Comparison of ENCODE assay signal across 18 mouse cellular contexts in genomic region chr3:140494134-140494533, GRCm38 (mm10).
A peak's percentile ranks its signal among the peaks of the same experiment; 100 is the strongest.
DNase-seq lines count a peak whose midpoint lies in the region; ATAC-seq and TF ChIP-seq lines count a peak whose summit lies in the region.
"Had no signal": no experiment of that assay in that cellular context is flagged by ENCODE, and none has a peak within 500 bp of the region (broad histone marks: within the 10 kb centered on the region; RNA-seq: fewer than 3 reads in every experiment).

No protein-coding gene starts in this region.

- H3K9me3 ChIP-seq in kidney, embryonic 14.5 days (ENCODE audit: control insufficient read depth, low read length), result no peaks in the 10 kb centered on the region
- H3K9me3 ChIP-seq: embryonic facial prominence, embryonic 13.5 days; heart, embryonic 13.5 days; hindbrain, embryonic 12.5 days had no signal

- no peak for TF ChIP-seq CTCF in heart, adult 2 months (IDR thresholded peaks at IDR 0.05)
- no peak for TF ChIP-seq CTCF in layer of hippocampus, adult 2 months (conservative IDR thresholded peaks at IDR 0.05)

- H3K4me2 ChIP-seq in kidney, embryonic 14.5 days (replicated peaks; ENCODE audit: low read depth, low read length), result no peak overlapping the region
- H3K4me2 ChIP-seq: embryonic facial prominence, embryonic 13.5 days; heart, embryonic 13.5 days; hindbrain, embryonic 12.5 days had no signal

- H3K4me1 ChIP-seq in kidney, embryonic 14.5 days (ENCODE audit: control insufficient read depth, insufficient read depth, low read length), result no peaks in the 10 kb centered on the region
- no peaks in the 10 kb centered on the region for H3K4me1 ChIP-seq in heart, adult 2 months (ENCODE audit: control insufficient read depth, insufficient read depth, low read length)
- H3K4me1 ChIP-seq: embryonic facial prominence, embryonic 13.5 days; heart, embryonic 13.5 days; hindbrain, embryonic 12.5 days had no signal

- H3K79me2 ChIP-seq in heart, adult 2 months (replicated peaks; ENCODE audit: control insufficient read depth, insufficient read depth, low read length), result no peaks in the 10 kb centered on the region

- no peaks in the 10 kb centered on the region for H3K36me3 ChIP-seq in kidney, embryonic 14.5 days (ENCODE audit: control insufficient read depth, insufficient read depth, low read length)
- H3K36me3 ChIP-seq in heart, adult 2 months (ENCODE audit: control insufficient read depth, insufficient read depth, low read length), result no peaks in the 10 kb centered on the region
- H3K36me3 ChIP-seq: embryonic facial prominence, embryonic 13.5 days; heart, embryonic 13.5 days; hindbrain, embryonic 12.5 days had no signal

- H3K9ac ChIP-seq in kidney, embryonic 14.5 days (ENCODE audit: low read depth, low read length), result no peak overlapping the region
- no peak overlapping the region for H3K9ac ChIP-seq in heart, adult 2 months (ENCODE audit: low read depth, low read length)
- H3K9ac ChIP-seq: embryonic facial prominence, embryonic 13.5 days; heart, embryonic 13.5 days; hindbrain, embryonic 12.5 days had no signal

- no peak for TF ChIP-seq EP300 in heart, adult 2 months (IDR thresholded peaks at IDR 0.05; ENCODE audit: insufficient read depth, low read depth, low read length)

- whole genome bisulfite sequencing in kidney, embryonic 14.5 days, result 66% methylated on average over 1 of the region's 1 CpGs
- 54% methylated on average over 1 of the region's 1 CpGs for WGBS in heart, adult 2 months

- 0 out of 2 replicates have a peak, but pooled peaks have one; percentile 52 for ATAC-seq in kidney, embryonic 14.5 days (ENCODE audit: low FRiP score, low TSS enrichment)
- ATAC-seq: forebrain, embryonic 14.5 days; hindbrain, embryonic 16.5 days had no signal

- H3K4me3 ChIP-seq in kidney, embryonic 14.5 days (ENCODE audit: low read length), result no peak overlapping the region
- no peak overlapping the region for H3K4me3 ChIP-seq in heart, adult 2 months
- H3K4me3 ChIP-seq in layer of hippocampus, adult 2 months, result no peak overlapping the region
- H3K4me3 ChIP-seq: embryonic facial prominence, embryonic 13.5 days; heart, embryonic 13.5 days; hindbrain, embryonic 12.5 days had no signal

- no peak for DNase-seq in kidney, postnatal 36 days
- peak; percentile 53 for DNase-seq in embryo, embryonic 10 days (ENCODE audit: low spot score)
- DNase-seq in embryo, embryonic 9.5 days (ENCODE audit: extremely low spot score), result peak; percentile 20
- peak; percentile 9 for DNase-seq in mesoderm, embryonic 11.5 days (ENCODE audit: low read depth, low spot score)
- DNase-seq in heart, adult 2 months, result no peak
- DNase-seq in layer of hippocampus, adult 2 months (ENCODE audit: low spot score in 2 of 2), result no peak
- DNase-seq: adrenal gland, postnatal 10 days; cerebellum, adult 11 months; cerebellum, adult 9-10 months; cerebellum, postnatal 25 days; gastrocnemius, postnatal 14 days; heart, postnatal 36 days had no signal

- TF ChIP-seq POLR2A in heart, adult 2 months (IDR thresholded peaks at IDR 0.05; ENCODE audit: insufficient read depth, low read depth, low read length), result no peak

- H3K27me3 ChIP-seq in kidney, embryonic 14.5 days (ENCODE audit: control insufficient read depth, insufficient read depth, low read length), result no peaks in the 10 kb centered on the region
- no peaks in the 10 kb centered on the region for H3K27me3 ChIP-seq in heart, adult 2 months (ENCODE audit: control insufficient read depth, insufficient read depth, low read length)
- H3K27me3 ChIP-seq: embryonic facial prominence, embryonic 13.5 days; heart, embryonic 13.5 days; hindbrain, embryonic 12.5 days had no signal

- H3K27ac ChIP-seq in kidney, embryonic 14.5 days (ENCODE audit: low read depth, low read length), result no peak overlapping the region
- H3K27ac ChIP-seq in heart, adult 2 months, result no peak overlapping the region
- no peak overlapping the region for H3K27ac ChIP-seq in layer of hippocampus, adult 2 months
- H3K27ac ChIP-seq: embryonic facial prominence, embryonic 13.5 days; heart, embryonic 13.5 days; hindbrain, embryonic 12.5 days had no signal

- intact Hi-C loops in heart, adult 2 months (cut with DNase I), result no loop called here

Comparison
In these comparisons a context has a peak if more than half of its experiments do, and no peak if none do; other contexts are left out.
1. DNase-seq: peak in embryo, embryonic 10 days (single experiment), embryo, embryonic 9.5 days (single experiment) and mesoderm, embryonic 11.5 days (single experiment); none in kidney, postnatal 36 days (0 of 2), heart, adult 2 months (0 of 2) and layer of hippocampus, adult 2 months (0 of 2).